Mouse (Mus musculus) thymus, adult 18-20 months (tissue): ENCODE measurements at regions not wholly inside any gene's neighbourhood (a gene's known extent, or its start where the extent isn't known, plus 50 kb on each side); places are given as distances from the start of the nearest gene placed in this dataset.

Experiments
- DNase-seq, 2 experiments: peaks; one replicate each; pipeline ENCODE4 v3.0.0; 2022; ENCODE audit warnings: mixed read lengths in 2 of 2

- DNase-seq: no peak
Observed at GRCm38 (mm10) chr11:111450811-111451494, 385.0 kb downstream of the Kcnj2 start.

- DNase-seq: no peak
Observed at GRCm38 (mm10) chr11:111460046-111460445, 394.1 kb downstream of the Kcnj2 start.

GRCm38 (mm10) chr11:111484981-111485380 lies 419.0 kb downstream of the Kcnj2 start:
- no peak for DNase-seq

GRCm38 (mm10) chr11:111512471-111512870 lies 446.5 kb downstream of the Kcnj2 start:
- DNase-seq: no peak

- DNase-seq: no peak
Observed at GRCm38 (mm10) chr11:111522716-111523115, 456.8 kb downstream of the Kcnj2 start.

GRCm38 (mm10) chr11:111523465-111523864 lies 457.5 kb downstream of the Kcnj2 start:
- peak; percentile 2 to 5 for DNase-seq

GRCm38 (mm10) chr11:111526010-111526742 lies 460.2 kb downstream of the Kcnj2 start:
- DNase-seq: no peak

GRCm38 (mm10) chr11:111529591-111529990 lies 463.6 kb downstream of the Kcnj2 start:
- no peak for DNase-seq

- no peak for DNase-seq
Observed at GRCm38 (mm10) chr11:111530912-111531311, 464.9 kb downstream of the Kcnj2 start.

- no peak for DNase-seq
Observed at GRCm38 (mm10) chr11:111532457-111532856, 466.5 kb downstream of the Kcnj2 start.

- DNase-seq: no peak
Observed at GRCm38 (mm10) chr11:111536040-111536836, 470.3 kb downstream of the Kcnj2 start.

- DNase-seq: no peak
Observed at GRCm38 (mm10) chr11:111537654-111538053, 471.7 kb downstream of the Kcnj2 start.

- no peak for DNase-seq
Observed at GRCm38 (mm10) chr11:111539960-111540359, 474.0 kb downstream of the Kcnj2 start.

- DNase-seq: no peak
Observed at GRCm38 (mm10) chr11:111545291-111545690, 479.3 kb downstream of the Kcnj2 start.

GRCm38 (mm10) chr11:111555131-111555530 lies 489.2 kb downstream of the Kcnj2 start:
- DNase-seq: no peak

- no peak for DNase-seq
Observed at GRCm38 (mm10) chr11:111555615-111556014, 489.7 kb downstream of the Kcnj2 start.

- no peak for DNase-seq
Observed at GRCm38 (mm10) chr11:111558302-111559140, 492.6 kb downstream of the Kcnj2 start.

GRCm38 (mm10) chr11:111563171-111563570 lies 497.2 kb downstream of the Kcnj2 start:
- DNase-seq: no peak

- DNase-seq: no peak
Observed at GRCm38 (mm10) chr11:111568041-111568440, 502.1 kb downstream of the Kcnj2 start.

- DNase-seq: no peak
Observed at GRCm38 (mm10) chr11:111568876-111569275, 502.9 kb downstream of the Kcnj2 start.

- no peak for DNase-seq
Observed at GRCm38 (mm10) chr11:111577883-111578282, 511.9 kb downstream of the Kcnj2 start.

- DNase-seq: no peak
Observed at GRCm38 (mm10) chr11:111582980-111583379, 517.0 kb downstream of the Kcnj2 start.

- no peak for DNase-seq
Observed at GRCm38 (mm10) chr11:111583606-111584005, 517.6 kb downstream of the Kcnj2 start.
